Mouse (Mus musculus): ENCODE measurements around the gene Ephb2.

The Ephb2 gene

GRCm38 (mm10) chr4:136801463-136801862, 34.3 kb downstream of the Ephb2 start:
- DNase-seq (ENCODE audit: low spot score in 2 of 2) = no peak

- DNase-seq (ENCODE audit: low spot score in 2 of 2) = no peak
These were observed 35.4 kb downstream of the Ephb2 start for GRCm38 (mm10) chr4:136800366-136800765.

GRCm38 (mm10) chr4:136797677-136798569, 37.9 kb downstream of the Ephb2 start:
- DNase-seq (ENCODE audit: low spot score in 2 of 2) = no peak

- no peak for DNase-seq (ENCODE audit: low spot score in 2 of 2)
These were observed 42.5 kb downstream of the Ephb2 start for GRCm38 (mm10) chr4:136793320-136793719.

GRCm38 (mm10) chr4:136789821-136790220, 46.0 kb downstream of the Ephb2 start:
- DNase-seq (ENCODE audit: low spot score in 2 of 2) = no peak

- no peak for DNase-seq (ENCODE audit: low spot score in 2 of 2)
These were observed 48.4 kb downstream of the Ephb2 start for GRCm38 (mm10) chr4:136787357-136787756.

GRCm38 (mm10) chr4:136786453-136787276, 49.1 kb downstream of the Ephb2 start:
- no peak for DNase-seq (ENCODE audit: low spot score in 2 of 2)

- no peak for DNase-seq (ENCODE audit: low spot score in 2 of 2)
These were observed 52.1 kb downstream of the Ephb2 start for GRCm38 (mm10) chr4:136783552-136784150.

GRCm38 (mm10) chr4:136782579-136782925, 53.2 kb downstream of the Ephb2 start:
- DNase-seq (ENCODE audit: low spot score in 2 of 2) = no peak

GRCm38 (mm10) chr4:136781868-136782578, 53.8 kb downstream of the Ephb2 start:
- DNase-seq (ENCODE audit: low spot score in 2 of 2) = peak in 1 of 2 experiments; percentile 18

GRCm38 (mm10) chr4:136780201-136780895, 55.4 kb downstream of the Ephb2 start:
- no peak for DNase-seq (ENCODE audit: low spot score in 2 of 2)

- DNase-seq (ENCODE audit: low spot score in 2 of 2) = peak; percentile 39 to 55
These were observed 56.6 kb downstream of the Ephb2 start for GRCm38 (mm10) chr4:136779156-136779555.

GRCm38 (mm10) chr4:136776471-136776892, 59.3 kb downstream of the Ephb2 start:
- no peak for DNase-seq (ENCODE audit: low spot score in 2 of 2)

- no peak for DNase-seq (ENCODE audit: low spot score in 2 of 2)
These were observed 59.9 kb downstream of the Ephb2 start for GRCm38 (mm10) chr4:136775903-136776302.

GRCm38 (mm10) chr4:136774201-136774600, 61.6 kb downstream of the Ephb2 start:
- DNase-seq (ENCODE audit: low spot score in 2 of 2) = no peak

GRCm38 (mm10) chr4:136772952-136773584, 62.7 kb downstream of the Ephb2 start:
- DNase-seq (ENCODE audit: low spot score in 2 of 2) = no peak

GRCm38 (mm10) chr4:136772318-136772717, 63.5 kb downstream of the Ephb2 start:
- no peak for DNase-seq (ENCODE audit: low spot score in 2 of 2)

GRCm38 (mm10) chr4:136770718-136771117, 65.1 kb downstream of the Ephb2 start:
- no peak for DNase-seq (ENCODE audit: low spot score in 2 of 2)

- no peak for DNase-seq (ENCODE audit: low spot score in 2 of 2)
These were observed 67.3 kb downstream of the Ephb2 start for GRCm38 (mm10) chr4:136768499-136768898.

- no peak for DNase-seq (ENCODE audit: low spot score in 2 of 2)
These were observed 70.7 kb downstream of the Ephb2 start for GRCm38 (mm10) chr4:136765080-136765479.

Data from urinary bladder, adult 18-20 months (tissue).